Mouse (Mus musculus): ENCODE measurements around the gene Commd3. TPM values are rescaled to one million over a fixed set of nuclear protein-coding genes. Genes with fewer than 3 reads are reported as not detected.

Commd3 gene
- polyA plus RNA-seq, 1 experiment from 2014 or later: 187 TPM

- H3K4me3 ChIP-seq (ENCODE audit: low read depth, low read length): no peak overlapping the region
- H3K4me2 ChIP-seq (ENCODE audit: low read depth, severe bottlenecking): no peak overlapping the region
- no peak for DNase-seq (ENCODE audit: low spot score)
- ATAC-seq (ENCODE audit: insufficient number of reproducible peaks, low FRiP score, low TSS enrichment, low read depth): no peak
- H3K4me1 ChIP-seq (ENCODE audit: control insufficient read depth, insufficient read depth, low read length): no peaks in the 10 kb centered on the region
- no peaks in the 10 kb centered on the region for H3K36me3 ChIP-seq (ENCODE audit: control insufficient read depth, insufficient read depth, low read length)
- H3K9ac ChIP-seq (ENCODE audit: low read length): no peak overlapping the region
- 75% methylated on average over 4 of the region's 4 CpGs for WGBS
- H3K9me3 ChIP-seq (ENCODE audit: control insufficient read depth, low read length): no peaks in the 10 kb centered on the region
- no peaks in the 10 kb centered on the region for H3K27me3 ChIP-seq (ENCODE audit: control insufficient read depth, insufficient read depth, low read length)
- H3K27ac ChIP-seq (replicated peaks; ENCODE audit: low read depth, low read length): no peak overlapping the region
Observed at GRCm38 (mm10) chr2:18718521-18718920, 46.3 kb downstream of the Commd3 start.

- Histone ChIP-seq H3K4me3 (ENCODE audit: low read depth, low read length) (no peak overlapping the region), H3K27me3 (ENCODE audit: control insufficient read depth, insufficient read depth, low read length) (no peaks in the 10 kb centered on the region), H3K36me3 (ENCODE audit: control insufficient read depth, insufficient read depth, low read length) (no peaks in the 10 kb centered on the region), H3K27ac (replicated peaks; ENCODE audit: low read depth, low read length) (no peak overlapping the region), H3K4me1 (ENCODE audit: control insufficient read depth, insufficient read depth, low read length) (no peaks in the 10 kb centered on the region), H3K9me3 (ENCODE audit: control insufficient read depth, low read length) (no peaks in the 10 kb centered on the region), H3K4me2 (ENCODE audit: low read depth, severe bottlenecking) (no peak overlapping the region), H3K9ac (ENCODE audit: low read length) (no peak overlapping the region)
- ATAC-seq (ENCODE audit: insufficient number of reproducible peaks, low FRiP score, low TSS enrichment, low read depth) (no peak), DNase-seq (ENCODE audit: low spot score) (no peak)
- WGBS: 56% methylated on average over 3 of the region's 3 CpGs
Observed at GRCm38 (mm10) chr2:18722208-18722830, 50.1 kb downstream of the Commd3 start.

- H3K9me3 ChIP-seq (ENCODE audit: control insufficient read depth, low read length): no peaks in the 10 kb centered on the region
- H3K27ac ChIP-seq (replicated peaks; ENCODE audit: low read depth, low read length): no peak overlapping the region
- no peak for DNase-seq (ENCODE audit: low spot score)
- WGBS: 67% methylated on average over 1 of the region's 1 CpGs
- H3K9ac ChIP-seq (ENCODE audit: low read length): no peak overlapping the region
- H3K4me1 ChIP-seq (ENCODE audit: control insufficient read depth, insufficient read depth, low read length): no peaks in the 10 kb centered on the region
- H3K4me2 ChIP-seq (ENCODE audit: low read depth, severe bottlenecking): no peak overlapping the region
- no peak overlapping the region for H3K4me3 ChIP-seq (ENCODE audit: low read depth, low read length)
- ATAC-seq (ENCODE audit: insufficient number of reproducible peaks, low FRiP score, low TSS enrichment, low read depth): no peak
- no peaks in the 10 kb centered on the region for H3K36me3 ChIP-seq (ENCODE audit: control insufficient read depth, insufficient read depth, low read length)
- no peaks in the 10 kb centered on the region for H3K27me3 ChIP-seq (ENCODE audit: control insufficient read depth, insufficient read depth, low read length)
Observed at GRCm38 (mm10) chr2:18724462-18724861, 52.3 kb downstream of the Commd3 start.

Other genes starting within 250 kb of the Commd3 start
- gene Bmi1, start 4.6 kb downstream of the Commd3 start, polyA plus RNA-seq (2014; fragmentation: Nextera tagmentation; extraction: Ambion mirVana): 31.4 and 34.4 TPM in 2 replicates
- gene Spag6, start 21.6 kb downstream of the Commd3 start, polyA plus RNA-seq (2014; fragmentation: Nextera tagmentation; extraction: Ambion mirVana): 0.10 TPM in 1 of 2 replicates, not detected in the other